Mouse (Mus musculus) heart, adult 2 months (tissue): ENCODE results near the gene Unc45a. TPM values are rescaled to one million over a fixed set of nuclear protein-coding genes. Genes with fewer than 3 reads are reported as not detected.
A peak's percentile ranks its signal among the peaks of the same experiment; 100 is the strongest.

Experiments
- DNase-seq, 2 experiments: peaks; one replicate each; pipeline ENCODE4 v3.0.0; 2021
- H3K27ac ChIP-seq: fragments of 200-600 bp; 2 replicates; pipeline ENCODE4 v1.8.1; 2022
- H3K27me3 ChIP-seq: fragments of 200-500 bp; 2 replicates; pipeline ENCODE4 v1.6.1; 2012; ENCODE audit warnings: mild to moderate bottlenecking, low read length, inconsistent platforms, mixed read lengths; ENCODE audit not compliant: control insufficient read depth, insufficient read depth
- H3K36me3 ChIP-seq: fragments of 200-500 bp; 2 replicates; pipeline ENCODE4 v1.6.1; 2012; ENCODE audit warnings: low read length, inconsistent platforms; ENCODE audit not compliant: control insufficient read depth, insufficient read depth
- H3K4me1 ChIP-seq: fragments of 200-500 bp; 2 replicates; pipeline ENCODE4 v1.6.1; 2011; ENCODE audit warnings: low read length; ENCODE audit not compliant: control insufficient read depth, insufficient read depth
- H3K4me3 ChIP-seq: fragments of 200-600 bp; 2 replicates; pipeline ENCODE4 v1.8.1; 2022
- H3K79me2 ChIP-seq: fragments of 200-500 bp; replicated peaks from 2 replicates; pipeline ENCODE4 v1.6.1; 2012; ENCODE audit warnings: mild to moderate bottlenecking, inconsistent platforms, low read length, moderate library complexity, mixed read lengths; ENCODE audit not compliant: control insufficient read depth, insufficient read depth
- H3K9ac ChIP-seq: fragments of 200-500 bp; 2 replicates; pipeline ENCODE4 v1.6.1; 2012; ENCODE audit warnings: low read depth, mild to moderate bottlenecking, control low read depth, inconsistent platforms, low read length, mixed read lengths
- CTCF ChIP-seq: fragments of 200-600 bp; IDR thresholded peaks from 2 replicates; pipeline ENCODE4 v1.8.1; 2022; ENCODE audit warnings: antibody characterized with exemption, mild to moderate bottlenecking, moderate library complexity
- EP300 ChIP-seq: fragments of 200-500 bp; IDR thresholded peaks from 2 replicates; pipeline ENCODE4 v1.6.1; 2011; ENCODE audit warnings: low read depth, low read length, control low read depth; ENCODE audit not compliant: insufficient read depth
- POLR2A ChIP-seq: fragments of 200-500 bp; IDR thresholded peaks from 2 replicates; pipeline ENCODE4 v1.6.1; 2011; ENCODE audit warnings: mild to moderate bottlenecking, low read depth, low read length, control low read depth; ENCODE audit not compliant: insufficient read depth
- WGBS: fragments of 180-500 bp; shearing (Covaris S2); methylation state at CpG from one replicate; pipeline ENCODE4 v1.1.7; 2018; 5-methylcytosine and 5-hydroxymethylcytosine counted together
- intact Hi-C: fragments of 180-260 bp; cut with DNase I; formaldehyde crosslinking; loops from one replicate; pipeline ENCODE4 v1.15.1; 2025
- long read RNA-seq: library from polyadenylated mRNA; stranded (forward); transcript quantifications from one replicate; pipeline ENCODE4 v2.0.0, GENCODE M21; 2021
- polyA plus RNA-seq: library from polyadenylated mRNA; depleted of rRNA; stranded (reverse); fragments of >200 nt; gene quantifications from 2 replicates; pipeline ENCODE4 v1.2.3, GENCODE M21; 2012; rRNA removed
- total RNA-seq, 2 experiments: library from RNA; stranded (reverse); gene quantifications; 2 replicates each; pipeline ENCODE4 v1.2.3; 2021

Gene Unc45a
- total RNA-seq (10 to 100 TPM; 15.8 to 16.8 TPM), polyA plus RNA-seq (23.0 and 24.0 TPM in 2 replicates)
- long read RNA-seq, transcript Unc45a-201 (20 exons, 3,260 nt): major isoform, 6 of 18 reads
- long read RNA-seq, partial matches to known transcripts: 2 of 18 reads
- long read RNA-seq, other reads (novel, unspliced or antisense): 10 of 18 reads

- H3K27me3 ChIP-seq: no peaks in the 10 kb centered on the region
- no peaks in the 10 kb centered on the region for H3K36me3 ChIP-seq
- intact Hi-C loops: loop anchor here (1.0 kb wide), 2 partner anchors 16 to 30 kb away; partner anchors contain the start of gene Rccd1
- H3K4me1 ChIP-seq: peaks cover 11% of the 10 kb centered on the region
- H3K4me3 ChIP-seq: peak within 1 kb of the TSS; percentile 68
- peak within 1 kb of the TSS; percentile 83 for H3K9ac ChIP-seq
- 2% methylated on average over 11 of the region's 11 CpGs for WGBS
- no peak for TF ChIP-seq POLR2A
- TF ChIP-seq CTCF: peak; percentile 72
- TF ChIP-seq EP300: 0 out of 2 replicates have a peak, but pooled peaks have one; percentile 11
- peak; percentile 77 to 82 for DNase-seq
- no peaks in the 10 kb centered on the region for H3K79me2 ChIP-seq
- peak within 1 kb of the TSS; percentile 95 for H3K27ac ChIP-seq
Measured at GRCm38 (mm10) chr7:80340793-80341192, at the start of gene Unc45a. TSS of gene Unc45a (minus strand) at chr7:80341005.

DNA sequence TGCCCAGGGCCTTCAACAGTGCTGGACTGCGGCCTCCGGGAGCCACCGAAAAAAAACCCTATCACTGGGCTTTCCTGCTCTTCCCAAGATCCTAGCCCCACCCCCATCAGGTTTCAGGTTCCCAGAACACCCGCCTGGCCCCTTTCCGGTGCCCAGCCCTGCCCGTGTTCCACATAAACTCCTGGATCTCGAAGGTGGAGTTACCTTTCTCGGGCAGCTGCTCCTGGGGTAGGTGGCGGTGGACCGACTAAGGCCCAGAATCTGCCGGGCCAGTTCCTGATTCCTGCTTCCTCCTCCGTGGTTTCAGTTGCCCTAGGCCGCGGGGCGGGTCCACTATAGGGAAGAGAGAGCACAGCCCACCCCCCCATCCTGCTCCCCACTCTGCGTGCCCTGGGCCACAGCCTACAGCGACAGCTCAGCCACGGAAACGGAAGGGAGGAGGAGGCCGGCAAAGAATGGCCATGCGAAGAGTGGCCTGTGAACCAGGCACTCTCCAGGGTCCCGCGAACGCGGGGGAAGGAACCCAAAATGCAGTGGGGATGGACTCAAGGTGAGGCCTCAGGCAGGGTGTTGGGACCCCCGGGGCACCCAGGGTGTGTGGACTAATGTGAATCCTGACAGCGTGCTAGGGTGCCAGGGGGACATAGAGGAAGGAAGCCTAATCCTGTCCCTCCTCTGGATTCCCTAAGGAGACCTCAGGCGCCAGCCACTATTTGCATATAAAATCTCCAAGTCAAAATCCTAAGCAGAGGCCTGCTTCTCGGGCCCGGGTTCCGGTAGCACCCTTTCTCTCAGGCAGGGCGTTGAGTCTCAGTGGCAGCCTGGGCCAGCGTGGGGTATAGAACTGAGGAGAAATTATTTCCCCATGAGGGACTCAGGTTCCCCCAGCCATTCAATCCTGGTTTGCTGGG is 47.1 kb upstream of the Unc45a start, which contains the start of gene Fes:
Fes (minus strand) TSS at position 314 of the 911 bp plus-strand sequence.
- DNase-seq: peak; percentile 82 to 88
- 16% methylated on average over 33 of the region's 33 CpGs for WGBS
- intact Hi-C loops: loop anchor here (1.0 to 5.0 kb wide), 3 partner anchors 15 to 301 kb away; partner anchors contain the start of genes Blm and Crtc3
- Histone ChIP-seq H3K27me3 (no peaks in the 10 kb centered on the region), H3K4me3 (peak within 1 kb of the TSS; percentile 67), H3K27ac (peak within 1 kb of the TSS; percentile 92), H3K36me3 (no peaks in the 10 kb centered on the region), H3K9ac (peak within 1 kb of the TSS; percentile 75), H3K79me2 (no peaks in the 10 kb centered on the region), H3K4me1 (peaks cover 2% of the 10 kb centered on the region)
- no peak for TF ChIP-seq EP300
- TF ChIP-seq POLR2A: peak; percentile 76
- TF ChIP-seq CTCF: no peak

- Histone ChIP-seq H3K9ac (peak overlapping the region; percentile 75), H3K79me2 (no peaks in the 10 kb centered on the region), H3K27ac (peak overlapping the region; percentile 92), H3K4me1 (peaks cover 2% of the 10 kb centered on the region), H3K27me3 (no peaks in the 10 kb centered on the region), H3K4me3 (peak overlapping the region; percentile 67), H3K36me3 (no peaks in the 10 kb centered on the region)
- peak; percentile 55 to 67 for DNase-seq
- WGBS: 26% methylated on average over 17 of the region's 17 CpGs
- TF ChIP-seq EP300 (no peak), POLR2A (no peak; the same call in 1 of the 2 replicates), CTCF (no peak)
- intact Hi-C loops: loop anchor here (2.0 to 5.0 kb wide), 2 partner anchors 150 to 302 kb away; partner anchors contain the start of genes Blm and Crtc3
Measured at GRCm38 (mm10) chr7:80387033-80387632, 46.3 kb upstream of the Unc45a start.

DNA sequence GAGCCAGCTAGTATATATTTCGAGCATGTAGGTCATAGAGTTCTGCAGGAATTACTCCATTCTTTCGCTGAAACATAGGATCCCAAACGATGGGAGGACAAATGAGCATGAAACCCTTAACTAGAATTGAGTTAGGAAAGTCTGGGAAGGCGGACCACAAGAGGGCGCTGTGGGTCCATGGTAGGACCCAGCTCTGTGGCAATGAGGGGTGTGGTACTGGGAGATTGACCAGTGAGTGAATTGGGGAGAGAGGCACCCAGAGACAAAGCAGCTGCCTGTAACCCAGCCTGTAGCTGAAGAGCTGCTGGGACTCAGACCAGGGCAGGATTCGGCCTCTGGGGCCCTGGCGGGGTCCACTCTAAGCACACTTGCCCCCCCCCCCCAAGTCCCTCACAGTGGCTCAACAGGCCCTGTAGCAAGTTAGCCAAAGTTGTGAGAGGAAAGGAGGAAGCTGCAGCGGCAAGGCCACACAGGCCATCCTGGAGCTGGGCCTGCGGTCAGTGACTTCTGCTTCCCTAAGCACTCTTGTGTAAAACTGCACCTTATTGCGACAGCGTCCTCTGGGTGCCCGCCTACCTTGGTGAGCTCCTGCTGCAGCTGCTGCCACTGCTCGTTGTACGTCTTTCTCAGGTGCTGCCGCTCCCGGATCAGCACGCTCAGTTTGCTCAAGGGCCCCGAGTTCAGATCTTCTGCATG is 45.6 kb upstream of the Unc45a start:
- DNase-seq: peak; percentile 90 to 95
- H3K79me2 ChIP-seq: no peaks in the 10 kb centered on the region
- H3K4me3 ChIP-seq: peak overlapping the region; percentile 67
- no peaks in the 10 kb centered on the region for H3K27me3 ChIP-seq
- intact Hi-C loops: loop anchor here (1.0 to 5.0 kb wide), 3 partner anchors 151 to 302 kb away; partner anchors contain the start of genes Blm and Crtc3
- H3K9ac ChIP-seq: peak overlapping the region; percentile 28
- H3K36me3 ChIP-seq: no peaks in the 10 kb centered on the region
- peak overlapping the region; percentile 92 for H3K27ac ChIP-seq
- WGBS: 25% methylated on average over 18 of the region's 18 CpGs
- TF ChIP-seq EP300 (peak; percentile 97), CTCF (peak; percentile 93), POLR2A (no peak; the same call in 1 of the 2 replicates)
- peaks cover 2% of the 10 kb centered on the region for H3K4me1 ChIP-seq

GRCm38 (mm10) chr7:80382919-80383318 is 42.1 kb upstream of the Unc45a start:
- Histone ChIP-seq H3K9ac (no peak overlapping the region), H3K36me3 (no peaks in the 10 kb centered on the region), H3K79me2 (no peaks in the 10 kb centered on the region), H3K27me3 (no peaks in the 10 kb centered on the region), H3K27ac (no peak overlapping the region), H3K4me3 (no peak overlapping the region), H3K4me1 (peaks cover 2% of the 10 kb centered on the region; the same call in 1 of the 2 replicates)
- WGBS: 86% methylated on average over 11 of the region's 11 CpGs
- TF ChIP-seq POLR2A: no peak
- TF ChIP-seq CTCF: no peak
- no peak for TF ChIP-seq EP300
- DNase-seq: no peak
- intact Hi-C loops: no loop called here
